Mouse (Mus musculus) limb, embryonic 14.5 days (tissue): ENCODE measurements around the gene Dnah9. TPM values are rescaled to one million over a fixed set of nuclear protein-coding genes. Genes with fewer than 3 reads are reported as not detected.

Experiments used
- ATAC-seq: fragments of 200-750 bp; cut with Nextera tagmentation; 2 replicates; pipeline ENCODE4 v1.8.0; 2017; ENCODE audit warnings: low read depth, moderate number of reproducible peaks, moderate TSS enrichment; ENCODE audit not compliant: low FRiP score
- DNase-seq: peaks from one replicate; pipeline ENCODE4 v3.0.0-alpha.2; 2015; ENCODE audit warnings: low spot score
- H3K27ac ChIP-seq: fragments of 300-500 bp; sonication (generic); replicated peaks from 2 replicates; pipeline ENCODE4 v1.5.1; 2014; ENCODE audit warnings: low read depth, mild to moderate bottlenecking, low read length, moderate library complexity, mixed read lengths
- H3K27me3 ChIP-seq: fragments of 300-500 bp; sonication (generic); 2 replicates; pipeline ENCODE4 v1.6.1; 2014; ENCODE audit warnings: low read length, mixed read lengths; ENCODE audit not compliant: control insufficient read depth, insufficient read depth
- H3K36me3 ChIP-seq: fragments of 300-500 bp; sonication (generic); 2 replicates; pipeline ENCODE4 v1.6.1; 2014; ENCODE audit warnings: mild to moderate bottlenecking, low read length, moderate library complexity, mixed read lengths; ENCODE audit not compliant: control insufficient read depth, insufficient read depth
- H3K4me1 ChIP-seq: fragments of 300-500 bp; sonication (generic); 2 replicates; pipeline ENCODE4 v1.6.1; 2014; ENCODE audit warnings: antibody characterized with exemption, low read length, mixed read lengths; ENCODE audit not compliant: control insufficient read depth, insufficient read depth
- H3K4me2 ChIP-seq: fragments of 300-500 bp; sonication (generic); replicated peaks from 2 replicates; pipeline ENCODE4 v1.6.1; 2014; ENCODE audit warnings: low read depth, mild to moderate bottlenecking, low read length, moderate library complexity; ENCODE audit not compliant: severe bottlenecking
- H3K4me3 ChIP-seq: fragments of 300-500 bp; sonication (generic); replicated peaks from 2 replicates; pipeline ENCODE4 v1.5.1; 2014; ENCODE audit warnings: low read length
- H3K9ac ChIP-seq: fragments of 300-500 bp; sonication (generic); 2 replicates; pipeline ENCODE4 v1.6.1; 2014; ENCODE audit warnings: mild to moderate bottlenecking, low read depth, low read length, moderate library complexity; ENCODE audit not compliant: severe bottlenecking
- H3K9me3 ChIP-seq: fragments of 300-500 bp; sonication (generic); 2 replicates; pipeline ENCODE4 v1.6.1; 2016; ENCODE audit warnings: low read length; ENCODE audit not compliant: control insufficient read depth
- POLR2A ChIP-seq: fragments of 200-500 bp; IDR thresholded peaks from 2 replicates; pipeline ENCODE4 v1.8.0; 2012; ENCODE audit warnings: inconsistent platforms, mild to moderate bottlenecking, moderate library complexity, borderline replicate concordance; ENCODE audit not compliant: insufficient read depth, insufficient read length; ENCODE audit errors: extremely low read depth
- WGBS: fragments of 180-500 bp; shearing (Covaris S2); extraction: QIAGEN DNeasy Blood & Tissue Kit; methylation state at CpG from one replicate; pipeline ENCODE4 v1.1.7; 2014; 5-methylcytosine and 5-hydroxymethylcytosine counted together
- polyA plus RNA-seq, 2 experiments: library from polyadenylated mRNA; depleted of rRNA in 1 of 2; stranded (reverse) in 1 of 2; unstranded in 1 of 2; fragments of >200 nt; fragmentation: Nextera tagmentation in 1 of 2; extraction: Ambion mirVana in 1 of 2; gene quantifications; 2 replicates each; pipeline versions ENCODE4 v1.2.1 to v1.2.3; 2012 to 2014

Gene Dnah9
- polyA plus RNA-seq, 2 experiments: 0.17 to 0.36 TPM

DNA sequence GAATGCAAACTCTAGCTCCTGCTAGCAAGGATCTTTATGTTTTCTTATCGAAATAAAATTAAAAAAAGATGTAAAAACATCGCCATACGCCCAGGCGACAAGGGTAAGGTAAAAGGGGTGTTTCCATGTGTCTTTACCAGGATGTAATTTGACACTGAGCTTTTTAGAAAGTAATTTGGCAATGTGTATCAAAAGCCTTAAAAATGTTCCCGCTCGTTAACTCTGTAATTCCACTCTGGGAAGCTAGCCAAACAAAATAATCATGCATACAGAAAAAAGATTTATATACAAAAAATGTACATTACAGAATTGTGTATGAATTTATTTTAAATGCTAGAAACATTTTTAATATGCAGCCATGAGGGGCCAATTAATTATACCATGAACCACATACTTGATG is 124.7 kb downstream of the Dnah9 start:
- Histone ChIP-seq H3K4me2 (peak overlapping the region; percentile 29; the same call in 1 of the 2 replicates), H3K4me3 (no peak overlapping the region), H3K4me1 (peaks cover 34% of the 10 kb centered on the region), H3K9ac (no peak overlapping the region), H3K36me3 (no peaks in the 10 kb centered on the region), H3K27ac (peak overlapping the region; percentile 15; the same call in 1 of the 2 replicates), H3K27me3 (no peaks in the 10 kb centered on the region), H3K9me3 (no peaks in the 10 kb centered on the region)
- ATAC-seq (peak; percentile 42; the same call in 1 of the 2 replicates), DNase-seq (peak; percentile 80)
- TF ChIP-seq POLR2A: no peak
- WGBS: 13% methylated on average over 6 of the region's 6 CpGs

DNA sequence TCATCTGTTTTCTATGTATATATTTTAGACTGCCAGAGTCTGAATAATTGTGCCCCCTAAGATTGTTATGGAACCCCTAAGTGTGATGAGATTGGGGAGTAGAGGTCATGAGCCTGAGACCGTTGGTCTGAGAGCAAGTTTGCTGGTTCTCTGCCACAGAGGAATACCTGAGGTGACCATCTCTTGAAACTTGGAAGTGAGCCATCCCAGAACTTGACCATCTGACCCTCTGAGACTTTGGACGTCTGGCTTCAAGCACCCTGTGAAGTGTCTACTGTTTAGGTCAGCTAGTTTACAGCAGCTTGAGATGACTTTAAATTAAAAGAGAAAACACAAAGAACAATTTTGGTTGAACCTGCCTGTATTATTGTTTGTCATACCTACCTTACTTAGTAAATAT is 125.8 kb downstream of the Dnah9 start:
- Histone ChIP-seq H3K27ac (no peak overlapping the region), H3K4me1 (peaks cover 34% of the 10 kb centered on the region), H3K27me3 (no peaks in the 10 kb centered on the region), H3K9ac (no peak overlapping the region), H3K36me3 (no peaks in the 10 kb centered on the region), H3K4me3 (no peak overlapping the region), H3K9me3 (no peaks in the 10 kb centered on the region), H3K4me2 (no peak overlapping the region)
- whole genome bisulfite sequencing: 73% methylated on average over 2 of the region's 2 CpGs
- no peak for DNase-seq
- TF ChIP-seq POLR2A: no peak
- no peak for ATAC-seq

DNA sequence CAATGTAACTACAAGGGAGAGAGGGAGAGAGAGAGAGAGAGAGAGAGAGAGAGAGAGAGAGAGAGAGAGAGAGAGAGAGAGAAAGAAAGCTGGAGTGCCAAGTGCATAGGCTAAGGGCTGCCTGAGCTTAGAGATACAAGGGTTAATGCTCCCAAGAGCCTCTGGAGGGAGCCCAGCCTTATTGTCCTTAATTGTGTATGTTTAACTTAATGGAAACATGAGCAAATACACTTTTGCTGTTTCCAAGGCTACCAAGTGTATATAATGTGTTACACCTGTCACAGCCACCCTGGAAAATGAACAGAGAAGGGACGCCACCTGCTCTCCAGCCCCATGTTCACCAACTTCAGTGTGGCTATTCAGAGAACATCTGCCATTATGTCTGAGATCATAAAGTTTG is 142.6 kb downstream of the Dnah9 start:
- 83% methylated on average over 1 of the region's 1 CpGs for WGBS
- no peak for DNase-seq

DNA sequence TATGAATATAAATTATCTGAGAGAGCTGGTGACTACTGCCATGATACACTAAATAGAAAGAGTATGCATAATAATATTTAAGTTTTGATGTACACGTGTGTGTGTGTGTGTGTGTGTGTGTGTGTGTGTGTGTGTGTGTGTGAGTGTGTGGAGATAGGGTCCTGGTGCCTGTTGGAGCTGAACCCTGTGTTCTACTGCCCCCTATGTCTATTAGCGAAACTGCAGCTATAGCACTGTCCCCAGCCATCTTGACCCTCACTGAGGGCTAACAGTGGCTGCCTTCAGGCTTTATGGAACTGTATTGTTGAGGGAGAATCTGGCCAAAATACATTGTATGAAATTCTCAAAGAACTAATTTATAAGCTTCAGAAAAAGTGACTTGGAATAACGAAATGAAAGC is 192.5 kb downstream of the Dnah9 start:
- no peak overlapping the region for H3K4me2 ChIP-seq
- no peak for TF ChIP-seq POLR2A
- no peak overlapping the region for H3K9ac ChIP-seq
- 61% methylated on average over 3 of the region's 3 CpGs for WGBS
- no peak overlapping the region for H3K27ac ChIP-seq
- H3K4me3 ChIP-seq: no peak overlapping the region
- no peaks in the 10 kb centered on the region for H3K36me3 ChIP-seq
- no peak for DNase-seq
- no peaks in the 10 kb centered on the region for H3K27me3 ChIP-seq
- ATAC-seq: no peak
- no peaks in the 10 kb centered on the region for H3K9me3 ChIP-seq
- H3K4me1 ChIP-seq: no peaks in the 10 kb centered on the region

More for the DNA sequence above, 142.6 kb downstream of the Dnah9 start:
- Histone ChIP-seq H3K4me2 (no peak overlapping the region), H3K9me3 (no peaks in the 10 kb centered on the region), H3K9ac (no peak overlapping the region), H3K27ac (no peak overlapping the region), H3K4me1 (no peaks in the 10 kb centered on the region), H3K36me3 (no peaks in the 10 kb centered on the region), H3K27me3 (no peaks in the 10 kb centered on the region), H3K4me3 (no peak overlapping the region)
- TF ChIP-seq POLR2A: no peak
- no peak for ATAC-seq

DNA sequence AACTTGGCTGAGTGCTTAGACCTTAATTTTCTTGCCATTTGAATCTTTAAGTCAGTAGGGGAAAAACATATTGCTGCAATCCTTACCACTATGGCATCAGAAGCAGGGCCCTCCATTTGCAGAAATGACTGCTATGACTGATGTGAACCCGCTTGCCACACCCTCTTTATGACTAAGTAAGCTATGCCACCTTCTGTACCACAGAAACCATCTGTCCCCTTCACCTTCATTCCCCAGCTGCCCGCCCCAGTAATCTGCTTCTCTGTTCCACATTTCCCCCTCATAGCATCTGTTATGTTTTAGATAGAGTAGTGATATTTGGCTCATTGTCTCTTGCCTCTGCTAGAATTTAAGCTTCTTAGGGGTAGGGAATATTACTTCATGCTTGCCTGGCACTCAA is 237.6 kb downstream of the Dnah9 start:
- H3K36me3 ChIP-seq: no peaks in the 10 kb centered on the region
- H3K27ac ChIP-seq: no peak overlapping the region
- 81% methylated on average over 2 of the region's 2 CpGs for WGBS
- no peak for TF ChIP-seq POLR2A
- no peaks in the 10 kb centered on the region for H3K27me3 ChIP-seq
- H3K4me3 ChIP-seq: no peak overlapping the region
- no peak for DNase-seq
- H3K4me2 ChIP-seq: no peak overlapping the region
- H3K9me3 ChIP-seq: no peaks in the 10 kb centered on the region
- ATAC-seq: no peak
- no peak overlapping the region for H3K9ac ChIP-seq
- no peaks in the 10 kb centered on the region for H3K4me1 ChIP-seq

DNA sequence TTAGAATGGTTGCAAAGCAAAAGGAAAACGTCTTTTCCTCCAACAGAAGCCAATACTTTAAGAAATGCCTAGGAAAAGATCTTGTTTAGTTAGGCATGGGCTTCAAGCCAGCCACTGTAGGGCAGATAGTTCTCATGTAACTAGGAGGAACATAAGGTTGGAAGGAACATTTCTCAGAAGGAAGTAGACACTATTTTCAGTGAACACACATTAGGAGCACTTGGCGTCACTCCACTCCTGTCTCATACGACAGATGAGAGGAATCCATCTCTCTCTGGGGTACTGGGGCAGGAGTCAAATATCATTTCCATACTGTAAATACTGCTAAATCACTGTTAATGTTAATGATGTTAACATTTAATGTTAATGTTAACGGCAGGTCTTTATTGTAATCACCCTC is 238.0 kb downstream of the Dnah9 start:
- H3K4me2 ChIP-seq: no peak overlapping the region
- no peak for ATAC-seq
- no peaks in the 10 kb centered on the region for H3K4me1 ChIP-seq
- peak; percentile 2 for DNase-seq
- H3K36me3 ChIP-seq: no peaks in the 10 kb centered on the region
- no peaks in the 10 kb centered on the region for H3K27me3 ChIP-seq
- no peak overlapping the region for H3K9ac ChIP-seq
- TF ChIP-seq POLR2A: no peak
- H3K27ac ChIP-seq: no peak overlapping the region
- no peaks in the 10 kb centered on the region for H3K9me3 ChIP-seq
- 70% methylated on average over 4 of the region's 4 CpGs for WGBS
- no peak overlapping the region for H3K4me3 ChIP-seq
